Mouse (Mus musculus): ENCODE results near the gene Sema4c. TPM values are rescaled to one million over a fixed set of nuclear protein-coding genes. Genes with fewer than 3 reads are reported as not detected.

The Sema4c gene
- polyA plus RNA-seq, 1 experiment from 2014 or later: 29.6 TPM

GRCm38 (mm10) chr1:36560903-36561302 is 2.8 kb upstream of the Sema4c start:
- WGBS: 52% methylated on average over 6 of the region's 6 CpGs
- H3K9me3 ChIP-seq: no peaks in the 10 kb centered on the region
- peaks cover 12% of the 10 kb centered on the region; the same call in 1 of the 2 replicates for H3K27me3 ChIP-seq (ENCODE audit: insufficient read depth, poor library complexity, severe bottlenecking)
- no peak for DNase-seq (ENCODE audit: low spot score)
- no peak overlapping the region for H3K4me3 ChIP-seq
- peaks cover 56% of the 10 kb centered on the region for H3K4me1 ChIP-seq (replicated peaks)
- no peak overlapping the region for H3K27ac ChIP-seq
- no peaks in the 10 kb centered on the region for H3K36me3 ChIP-seq

GRCm38 (mm10) chr1:36559888-36560287 is 1.7 kb upstream of the Sema4c start:
- 71% methylated on average over 5 of the region's 5 CpGs for WGBS

GRCm38 (mm10) chr1:36559256-36559655 is 1.1 kb upstream of the Sema4c start:
- no peak for DNase-seq (ENCODE audit: low spot score)
- Histone ChIP-seq H3K36me3 (peaks cover 14% of the 10 kb centered on the region), H3K27ac (peak overlapping the region; percentile 99; the same call in 1 of the 2 replicates), H3K27me3 (ENCODE audit: insufficient read depth, poor library complexity, severe bottlenecking) (peaks cover 12% of the 10 kb centered on the region; the same call in 1 of the 2 replicates), H3K9me3 (no peaks in the 10 kb centered on the region), H3K4me1 (replicated peaks) (peaks cover 72% of the 10 kb centered on the region), H3K4me3 (peak overlapping the region; percentile 78)
- 6% methylated on average over 4 of the region's 4 CpGs for WGBS

More at GRCm38 (mm10) chr1:36559888-36560287, 1.7 kb upstream of the Sema4c start:
- Histone ChIP-seq H3K27me3 (ENCODE audit: insufficient read depth, poor library complexity, severe bottlenecking) (peaks cover 12% of the 10 kb centered on the region; the same call in 1 of the 2 replicates), H3K4me3 (no peak overlapping the region), H3K9me3 (no peaks in the 10 kb centered on the region), H3K4me1 (replicated peaks) (peaks cover 66% of the 10 kb centered on the region), H3K36me3 (peaks cover 7% of the 10 kb centered on the region), H3K27ac (no peak overlapping the region)
- no peak for DNase-seq (ENCODE audit: low spot score)

- peak; percentile 87 for DNase-seq (ENCODE audit: low spot score)
- Histone ChIP-seq H3K4me3 (peak overlapping the region; percentile 78), H3K27me3 (ENCODE audit: insufficient read depth, poor library complexity, severe bottlenecking) (peaks cover 12% of the 10 kb centered on the region; the same call in 1 of the 2 replicates), H3K9me3 (no peaks in the 10 kb centered on the region), H3K36me3 (peaks cover 31% of the 10 kb centered on the region), H3K27ac (peak overlapping the region; percentile 99), H3K4me1 (replicated peaks) (peaks cover 67% of the 10 kb centered on the region)
- under 1% methylated on average over 48 of the region's 48 CpGs for WGBS
Observed at GRCm38 (mm10) chr1:36557457-36558011, 615 bp downstream of the Sema4c start.

- peaks cover 60% of the 10 kb centered on the region for H3K4me1 ChIP-seq (replicated peaks)
- H3K9me3 ChIP-seq: no peaks in the 10 kb centered on the region
- H3K36me3 ChIP-seq: peaks cover 38% of the 10 kb centered on the region
- DNase-seq (ENCODE audit: low spot score): peak; percentile 96
- H3K27ac ChIP-seq: peak overlapping the region; percentile 99
- under 1% methylated on average over 52 of the region's 52 CpGs for WGBS
- peak overlapping the region; percentile 78 for H3K4me3 ChIP-seq
- peaks cover 12% of the 10 kb centered on the region; the same call in 1 of the 2 replicates for H3K27me3 ChIP-seq (ENCODE audit: insufficient read depth, poor library complexity, severe bottlenecking)
Observed at GRCm38 (mm10) chr1:36556553-36557456, 1.3 kb downstream of the Sema4c start.

- H3K4me1 ChIP-seq (replicated peaks): peaks cover 54% of the 10 kb centered on the region
- H3K27me3 ChIP-seq (ENCODE audit: insufficient read depth, poor library complexity, severe bottlenecking): peaks cover 12% of the 10 kb centered on the region; the same call in 1 of the 2 replicates
- H3K4me3 ChIP-seq: peak overlapping the region; percentile 78
- peak overlapping the region; percentile 99 for H3K27ac ChIP-seq
- no peaks in the 10 kb centered on the region for H3K9me3 ChIP-seq
- 8% methylated on average over 8 of the region's 8 CpGs for WGBS
- DNase-seq (ENCODE audit: low spot score): peak; percentile 49
- peaks cover 47% of the 10 kb centered on the region for H3K36me3 ChIP-seq
Observed at GRCm38 (mm10) chr1:36555798-36556395, 2.3 kb downstream of the Sema4c start.

GRCm38 (mm10) chr1:36554633-36555399 is 3.3 kb downstream of the Sema4c start:
- H3K36me3 ChIP-seq: peaks cover 58% of the 10 kb centered on the region
- no peaks in the 10 kb centered on the region for H3K9me3 ChIP-seq
- DNase-seq (ENCODE audit: low spot score): no peak
- H3K27ac ChIP-seq: peak overlapping the region; percentile 99
- H3K4me3 ChIP-seq: peak overlapping the region; percentile 78
- H3K27me3 ChIP-seq (ENCODE audit: insufficient read depth, poor library complexity, severe bottlenecking): peaks cover 10% of the 10 kb centered on the region; the same call in 1 of the 2 replicates
- peaks cover 54% of the 10 kb centered on the region for H3K4me1 ChIP-seq (replicated peaks)
- WGBS: 78% methylated on average over 21 of the region's 21 CpGs

- H3K4me1 ChIP-seq (replicated peaks): peaks cover 59% of the 10 kb centered on the region
- H3K27me3 ChIP-seq (ENCODE audit: insufficient read depth, poor library complexity, severe bottlenecking): no peaks in the 10 kb centered on the region
- no peak overlapping the region for H3K4me3 ChIP-seq
- H3K36me3 ChIP-seq: peaks cover 80% of the 10 kb centered on the region
- H3K27ac ChIP-seq: no peak overlapping the region
- DNase-seq (ENCODE audit: low spot score): no peak
- 90% methylated on average over 16 of the region's 16 CpGs for WGBS
- H3K9me3 ChIP-seq: no peaks in the 10 kb centered on the region
Observed at GRCm38 (mm10) chr1:36552506-36552905, 5.6 kb downstream of the Sema4c start.

GRCm38 (mm10) chr1:36551904-36552303 is 6.2 kb downstream of the Sema4c start:
- DNase-seq (ENCODE audit: low spot score): no peak
- peaks cover 65% of the 10 kb centered on the region for H3K4me1 ChIP-seq (replicated peaks)
- WGBS: 91% methylated on average over 17 of the region's 17 CpGs

GRCm38 (mm10) chr1:36550075-36550863 is 7.9 kb downstream of the Sema4c start:
- Histone ChIP-seq H3K27me3 (ENCODE audit: insufficient read depth, poor library complexity, severe bottlenecking) (no peaks in the 10 kb centered on the region), H3K4me1 (replicated peaks) (peaks cover 72% of the 10 kb centered on the region), H3K4me3 (no peak overlapping the region), H3K36me3 (peaks cover 79% of the 10 kb centered on the region), H3K27ac (no peak overlapping the region), H3K9me3 (no peaks in the 10 kb centered on the region)
- 78% methylated on average over 20 of the region's 20 CpGs for WGBS
- DNase-seq (ENCODE audit: low spot score): no peak

More at GRCm38 (mm10) chr1:36551904-36552303, 6.2 kb downstream of the Sema4c start:
- Histone ChIP-seq H3K27me3 (ENCODE audit: insufficient read depth, poor library complexity, severe bottlenecking) (no peaks in the 10 kb centered on the region), H3K36me3 (peaks cover 83% of the 10 kb centered on the region), H3K27ac (no peak overlapping the region), H3K9me3 (no peaks in the 10 kb centered on the region), H3K4me3 (no peak overlapping the region)

GRCm38 (mm10) chr1:36549491-36549890 is 8.7 kb downstream of the Sema4c start:
- H3K9me3 ChIP-seq: no peaks in the 10 kb centered on the region
- peaks cover 65% of the 10 kb centered on the region for H3K4me1 ChIP-seq (replicated peaks)
- H3K27me3 ChIP-seq (ENCODE audit: insufficient read depth, poor library complexity, severe bottlenecking): no peaks in the 10 kb centered on the region
- H3K27ac ChIP-seq: no peak overlapping the region
- peaks cover 71% of the 10 kb centered on the region for H3K36me3 ChIP-seq
- DNase-seq (ENCODE audit: low spot score): no peak
- 89% methylated on average over 18 of the region's 18 CpGs for WGBS
- H3K4me3 ChIP-seq: no peak overlapping the region

All from hindbrain, embryonic 10.5 days (tissue).